Mouse (Mus musculus): ENCODE results near the gene Rnase2a. TPM values are rescaled to one million over a fixed set of nuclear protein-coding genes. Genes with fewer than 3 reads are reported as not detected.
"Not testable (repeated sequence)": the region's sequence is repeated elsewhere in the genome, so short reads cannot be mapped to it uniquely, and the experiment has no call there.

The Rnase2a gene
- not detected in 2 replicates for polyA plus RNA-seq (2012; ENCODE audit: insufficient read depth, insufficient read length, missing spikeins)

DNA sequence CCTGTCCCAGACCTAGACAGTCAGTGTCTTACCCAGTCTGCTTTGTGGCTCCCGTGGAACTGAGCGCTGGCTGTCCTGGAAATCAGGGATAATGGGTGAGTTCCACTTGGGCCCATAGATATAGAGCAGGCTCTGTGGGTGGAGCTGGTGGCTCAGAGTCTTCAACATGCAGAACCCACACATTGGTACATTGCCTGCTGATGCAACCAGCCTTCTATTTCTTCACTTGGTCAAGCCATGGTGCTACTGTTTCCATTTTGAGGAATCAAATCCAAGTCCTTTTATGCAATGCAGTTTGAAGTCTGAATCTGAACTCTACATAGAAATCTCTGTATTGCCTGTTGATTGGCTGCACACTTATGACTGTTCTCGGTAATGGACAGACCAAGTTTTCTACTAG lies at the start of gene Rnase2a:
Gene Rnase2a, minus strand, starts transcription at position 72 of the 400 bp plus-strand sequence.
- H3K4me1 ChIP-seq (ENCODE audit: control insufficient read depth, insufficient read depth, insufficient read length, low read length): no peaks in the 10 kb centered on the region
- no peak within 1 kb of the TSS for H3K4me3 ChIP-seq (ENCODE audit: insufficient read depth, low read depth, low read length)
- H3K27ac ChIP-seq (replicated peaks; ENCODE audit: low read depth, low read length): no peak within 1 kb of the TSS

- Histone ChIP-seq H3K4me3 (ENCODE audit: insufficient read depth, low read depth, low read length) (no peak overlapping the region), H3K4me1 (ENCODE audit: control insufficient read depth, insufficient read depth, insufficient read length, low read length) (no peaks in the 10 kb centered on the region), H3K27ac (replicated peaks; ENCODE audit: low read depth, low read length) (no peak overlapping the region)
Measured at GRCm38 (mm10) chr14:51291505-51291904, 35.6 kb upstream of the Rnase2a start.

GRCm38 (mm10) chr14:51278515-51278914 lies 22.6 kb upstream of the Rnase2a start:
- not testable (repeated sequence) for H3K4me3 ChIP-seq (ENCODE audit: insufficient read depth, low read depth, low read length); H3K27ac ChIP-seq (replicated peaks; ENCODE audit: low read depth, low read length); H3K4me1 ChIP-seq (ENCODE audit: control insufficient read depth, insufficient read depth, insufficient read length, low read length)

GRCm38 (mm10) chr14:51268677-51269076 lies 12.8 kb upstream of the Rnase2a start:
- H3K27ac ChIP-seq (replicated peaks; ENCODE audit: low read depth, low read length): no peak overlapping the region
- H3K4me1 ChIP-seq (ENCODE audit: control insufficient read depth, insufficient read depth, insufficient read length, low read length): no peaks in the 10 kb centered on the region
- H3K4me3 ChIP-seq (ENCODE audit: insufficient read depth, low read depth, low read length): no peak overlapping the region

DNA sequence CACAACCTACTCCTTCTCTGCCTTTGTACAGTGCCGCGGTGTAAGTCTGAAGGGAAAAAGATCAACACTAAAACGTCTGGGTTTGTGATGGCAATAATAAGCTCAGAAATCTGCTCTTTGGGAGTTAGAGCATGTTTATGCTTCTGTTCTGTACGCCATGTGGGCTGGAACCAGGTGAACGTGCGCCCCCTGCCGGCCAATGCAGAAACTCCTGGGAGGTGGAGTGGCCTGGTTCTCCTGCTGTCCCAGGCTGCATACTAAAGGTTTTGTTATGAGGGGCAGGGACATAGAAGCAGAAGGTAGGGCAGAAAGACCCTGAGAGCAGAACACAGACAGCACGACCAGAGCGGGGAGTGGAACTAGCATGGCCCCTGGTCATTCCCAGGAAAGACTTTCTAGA lies 10.2 kb upstream of the Rnase2a start:
- Histone ChIP-seq H3K4me3 (ENCODE audit: insufficient read depth, low read depth, low read length) (no peak overlapping the region), H3K27ac (replicated peaks; ENCODE audit: low read depth, low read length) (no peak overlapping the region), H3K4me1 (ENCODE audit: control insufficient read depth, insufficient read depth, insufficient read length, low read length) (no peaks in the 10 kb centered on the region)

DNA sequence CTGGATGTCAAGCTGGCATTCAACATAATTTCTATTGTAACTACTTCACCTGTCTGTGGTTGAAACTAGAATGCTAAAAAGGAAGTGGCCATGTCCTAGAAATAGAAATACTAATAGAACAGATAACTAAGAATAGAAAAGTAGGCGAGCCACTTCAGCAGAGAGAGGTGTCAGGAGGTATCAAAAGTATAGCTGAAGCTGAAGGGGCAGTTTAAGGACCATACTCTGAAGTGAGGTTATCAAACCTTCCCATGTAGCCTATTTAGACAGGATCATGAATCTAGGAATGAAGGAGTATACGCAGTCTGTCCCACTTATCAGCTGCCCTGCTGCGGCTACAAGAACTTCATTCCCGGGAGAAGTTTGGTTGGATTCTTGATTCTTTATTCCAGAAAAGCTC lies 9.8 kb upstream of the Rnase2a start:
- Histone ChIP-seq H3K27ac (replicated peaks; ENCODE audit: low read depth, low read length) (no peak overlapping the region), H3K4me1 (ENCODE audit: control insufficient read depth, insufficient read depth, insufficient read length, low read length) (no peaks in the 10 kb centered on the region), H3K4me3 (ENCODE audit: insufficient read depth, low read depth, low read length) (no peak overlapping the region)

GRCm38 (mm10) chr14:51262397-51262796 lies 6.5 kb upstream of the Rnase2a start:
- no peaks in the 10 kb centered on the region for H3K4me1 ChIP-seq (ENCODE audit: control insufficient read depth, insufficient read depth, insufficient read length, low read length)
- H3K4me3 ChIP-seq (ENCODE audit: insufficient read depth, low read depth, low read length): no peak overlapping the region
- no peak overlapping the region for H3K27ac ChIP-seq (replicated peaks; ENCODE audit: low read depth, low read length)

DNA sequence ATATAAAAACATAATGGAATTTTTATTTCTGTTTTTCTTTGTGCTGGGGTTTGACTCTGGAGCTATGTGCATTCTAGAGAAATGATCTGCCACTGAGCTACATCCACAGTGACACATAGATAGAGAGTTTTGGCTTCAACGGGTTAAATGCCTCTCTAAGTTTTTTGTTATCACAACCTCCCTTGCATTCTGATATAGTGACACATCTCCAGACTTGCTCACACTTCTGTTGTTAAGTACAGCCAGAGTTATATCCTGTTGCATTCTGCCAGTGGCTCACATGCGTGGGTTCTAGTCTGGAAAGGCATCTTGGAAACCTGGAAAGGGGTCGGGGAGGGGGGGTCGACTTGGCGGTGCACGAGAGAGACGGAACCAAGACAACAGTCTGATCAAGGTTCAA lies 3.8 kb upstream of the Rnase2a start:
- H3K4me3 ChIP-seq (ENCODE audit: insufficient read depth, low read depth, low read length): no peak overlapping the region
- no peak overlapping the region for H3K27ac ChIP-seq (replicated peaks; ENCODE audit: low read depth, low read length)
- H3K4me1 ChIP-seq (ENCODE audit: control insufficient read depth, insufficient read depth, insufficient read length, low read length): no peaks in the 10 kb centered on the region

DNA sequence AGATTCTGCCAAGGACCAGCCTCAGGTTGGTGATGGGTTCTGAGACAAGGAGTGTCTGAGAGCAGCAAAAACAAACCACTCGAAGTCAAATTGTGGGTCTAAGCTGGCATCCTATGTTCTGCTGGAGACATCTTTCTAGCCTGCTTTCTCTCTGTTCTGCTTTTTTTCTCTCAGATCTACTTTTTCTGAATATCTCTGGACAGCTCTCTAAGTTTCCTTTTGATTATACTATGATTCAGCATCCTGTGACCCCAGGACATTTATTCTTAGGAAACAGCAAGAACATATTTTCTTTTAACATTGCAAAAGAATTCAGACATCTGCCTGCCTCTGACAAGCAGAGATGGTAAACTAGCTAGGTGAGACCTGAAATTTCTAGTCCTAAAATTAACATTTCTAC lies 2.3 kb downstream of the Rnase2a start:
- no peak overlapping the region for H3K27ac ChIP-seq (replicated peaks; ENCODE audit: low read depth, low read length)
- H3K4me3 ChIP-seq (ENCODE audit: insufficient read depth, low read depth, low read length): no peak overlapping the region
- no peaks in the 10 kb centered on the region for H3K4me1 ChIP-seq (ENCODE audit: control insufficient read depth, insufficient read depth, insufficient read length, low read length)

- H3K27ac ChIP-seq (replicated peaks; ENCODE audit: low read depth, low read length); H3K4me3 ChIP-seq (ENCODE audit: insufficient read depth, low read depth, low read length); H3K4me1 ChIP-seq (ENCODE audit: control insufficient read depth, insufficient read depth, insufficient read length, low read length): not testable (repeated sequence)
Measured at GRCm38 (mm10) chr14:51252206-51252605, 3.7 kb downstream of the Rnase2a start.

DNA sequence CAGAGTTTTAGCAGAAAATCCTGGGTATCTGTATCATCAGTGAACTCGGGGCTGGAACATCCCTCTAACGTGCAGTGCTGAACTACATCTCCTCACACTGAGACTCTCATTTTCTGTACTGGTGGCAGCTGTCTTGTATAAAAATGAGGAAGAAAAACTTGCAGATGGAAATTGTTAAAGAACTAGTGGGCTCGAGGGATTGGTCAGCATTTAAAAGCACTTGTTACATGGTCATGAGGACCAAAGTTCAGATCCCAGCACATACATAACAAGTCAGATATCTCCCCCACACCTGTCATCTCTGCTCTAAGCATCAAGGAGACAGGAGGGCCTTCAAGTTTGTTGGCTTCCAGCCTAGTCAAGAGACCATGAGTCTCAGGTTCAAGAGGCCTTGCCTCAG lies 5.6 kb downstream of the Rnase2a start:
- Histone ChIP-seq H3K27ac (replicated peaks; ENCODE audit: low read depth, low read length) (no peak overlapping the region), H3K4me3 (ENCODE audit: insufficient read depth, low read depth, low read length) (no peak overlapping the region), H3K4me1 (ENCODE audit: control insufficient read depth, insufficient read depth, insufficient read length, low read length) (no peaks in the 10 kb centered on the region)

GRCm38 (mm10) chr14:51247736-51248135 lies 8.2 kb downstream of the Rnase2a start:
- Histone ChIP-seq H3K4me3 (ENCODE audit: insufficient read depth, low read depth, low read length) (no peak overlapping the region), H3K27ac (replicated peaks; ENCODE audit: low read depth, low read length) (no peak overlapping the region)

DNA sequence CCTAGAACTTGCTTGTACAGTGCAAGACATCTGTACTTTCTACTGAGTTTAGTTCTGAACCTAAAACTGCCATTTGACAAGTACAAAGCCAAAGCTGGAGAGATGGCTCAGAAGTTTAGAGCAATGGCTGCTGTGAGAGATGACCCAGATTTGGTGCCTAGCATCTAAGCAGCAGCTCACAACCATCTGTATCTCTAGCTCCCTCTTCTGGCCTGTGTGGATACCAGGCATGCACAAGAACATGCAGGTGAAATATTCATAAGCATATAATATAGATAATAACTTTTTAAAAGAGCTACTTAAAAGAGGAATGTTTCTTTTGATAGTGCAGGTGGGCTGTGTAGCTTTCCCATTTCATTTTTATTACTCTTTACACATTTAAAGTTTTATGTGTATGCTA lies 15.0 kb downstream of the Rnase2a start:
- Histone ChIP-seq H3K4me1 (ENCODE audit: control insufficient read depth, insufficient read depth, insufficient read length, low read length) (no peaks in the 10 kb centered on the region), H3K27ac (replicated peaks; ENCODE audit: low read depth, low read length) (no peak overlapping the region), H3K4me3 (ENCODE audit: insufficient read depth, low read depth, low read length) (no peak overlapping the region)

More at GRCm38 (mm10) chr14:51247736-51248135, 8.2 kb downstream of the Rnase2a start:
- no peaks in the 10 kb centered on the region for H3K4me1 ChIP-seq (ENCODE audit: control insufficient read depth, insufficient read depth, insufficient read length, low read length)

DNA sequence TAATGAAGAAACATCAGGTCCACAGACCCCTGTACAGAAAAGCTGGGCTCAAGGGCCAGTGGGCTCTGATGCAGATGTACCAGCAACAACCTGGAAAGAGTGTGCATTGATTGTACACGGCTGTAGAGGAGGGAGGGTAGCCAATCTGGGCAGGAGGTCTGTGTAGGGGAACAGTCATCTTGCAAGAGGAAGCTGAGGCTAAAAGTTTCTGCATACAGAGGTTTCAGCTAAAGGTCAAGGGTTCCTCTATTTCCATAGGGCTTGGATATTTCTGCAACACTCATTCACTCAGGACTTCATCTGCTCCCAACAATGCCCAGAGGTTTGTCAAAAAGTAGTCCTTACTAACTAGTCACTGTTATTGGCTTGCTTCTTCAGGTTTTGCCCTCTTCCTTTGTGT lies 18.4 kb downstream of the Rnase2a start:
- H3K4me1 ChIP-seq (ENCODE audit: control insufficient read depth, insufficient read depth, insufficient read length, low read length); H3K4me3 ChIP-seq (ENCODE audit: insufficient read depth, low read depth, low read length): not testable (repeated sequence)
- 0 out of 2 replicates have a peak overlapping the region, but pooled peaks have one; percentile 43 for H3K27ac ChIP-seq (replicated peaks; ENCODE audit: low read depth, low read length)

- H3K4me1 ChIP-seq (ENCODE audit: control insufficient read depth, insufficient read depth, insufficient read length, low read length); H3K4me3 ChIP-seq (ENCODE audit: insufficient read depth, low read depth, low read length); H3K27ac ChIP-seq (replicated peaks; ENCODE audit: low read depth, low read length): not testable (repeated sequence)
Measured at GRCm38 (mm10) chr14:51229657-51230056, 26.3 kb downstream of the Rnase2a start.

DNA sequence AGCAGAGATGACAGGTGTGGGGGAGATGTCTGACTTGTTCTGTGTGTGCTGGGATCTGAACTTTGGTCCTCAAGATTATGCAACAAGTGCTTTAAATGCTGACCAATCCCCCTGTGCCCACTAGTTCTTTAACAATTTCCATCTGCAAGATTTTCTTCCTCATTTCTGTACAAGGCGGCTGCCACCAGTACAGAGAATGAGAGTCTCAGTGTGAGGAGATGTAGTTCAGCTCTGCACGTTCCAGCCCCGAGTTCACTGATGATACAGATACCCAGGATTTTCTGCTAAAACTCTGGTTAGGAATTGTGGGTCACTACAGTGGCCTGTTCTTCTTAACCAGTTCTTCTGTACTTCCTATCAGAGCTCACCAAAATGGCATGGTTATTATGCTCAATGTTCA lies 35.8 kb downstream of the Rnase2a start:
- H3K4me3 ChIP-seq (ENCODE audit: insufficient read depth, low read depth, low read length); H3K4me1 ChIP-seq (ENCODE audit: control insufficient read depth, insufficient read depth, insufficient read length, low read length): not testable (repeated sequence)

More for the DNA sequence above, 35.8 kb downstream of the Rnase2a start:
- not testable (repeated sequence) for H3K27ac ChIP-seq (replicated peaks; ENCODE audit: low read depth, low read length)

Data from brown adipose tissue, adult 24 weeks (tissue).